Comparison of ENCODE assay signal across 13 mouse cellular contexts in the genomic region with DNA sequence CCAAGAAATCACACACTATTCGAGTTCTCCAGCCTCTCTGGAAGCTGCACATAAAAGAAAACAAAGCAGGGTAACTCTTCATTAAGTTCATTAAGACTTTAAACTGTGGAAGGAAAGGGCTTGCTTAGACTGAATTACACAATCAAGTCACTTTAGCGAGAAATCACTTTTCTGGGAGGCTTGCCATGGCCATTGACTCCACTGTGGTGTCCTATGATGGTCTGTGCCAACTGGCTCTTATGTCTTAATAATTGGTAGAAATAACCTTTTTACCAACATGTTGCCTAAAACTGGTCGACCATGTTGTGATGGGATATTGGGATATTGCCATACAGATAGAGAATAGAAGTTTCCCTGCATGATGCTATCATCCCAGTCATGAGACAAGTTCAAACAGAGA. TPM values are rescaled to one million over a fixed set of nuclear protein-coding genes. Genes with fewer than 3 reads are reported as not detected.
DNase-seq lines count a peak whose midpoint lies in the region; ATAC-seq and TF ChIP-seq lines count a peak whose summit lies in the region.
"Had no signal": no experiment of that assay in that cellular context is flagged by ENCODE, and none has a peak within 500 bp of the region (broad histone marks: within the 10 kb centered on the region; RNA-seq: fewer than 3 reads in every experiment).

No protein-coding gene starts in this region.

- H3K4me2 ChIP-seq in forebrain, embryonic 16.5 days (ENCODE audit: low read length), result no peak overlapping the region
- H3K4me2 ChIP-seq in forebrain, postnatal 0 days (ENCODE audit: low read depth), result no peak overlapping the region
- H3K4me2 ChIP-seq: heart, embryonic 13.5 days had no signal

- H3K4me1 ChIP-seq in forebrain, embryonic 16.5 days (replicated peaks; ENCODE audit: control insufficient read depth, insufficient read depth, low read length), result peaks cover 12% of the 10 kb centered on the region
- H3K4me1 ChIP-seq in forebrain, postnatal 0 days (ENCODE audit: insufficient read depth), result no peaks in the 10 kb centered on the region; the same call in 1 of the 2 replicates
- H3K4me1 ChIP-seq: heart, embryonic 13.5 days had no signal

- H3K4me3 ChIP-seq in forebrain, embryonic 16.5 days (replicated peaks; ENCODE audit: low read length), result no peak overlapping the region
- no peak overlapping the region for H3K4me3 ChIP-seq in forebrain, postnatal 0 days (ENCODE audit: low read depth, low read length)
- H3K4me3 ChIP-seq: heart, embryonic 13.5 days had no signal

- ATAC-seq in forebrain, embryonic 16.5 days, result 0 out of 2 replicates have a peak, but pooled peaks have one; percentile 29
- ATAC-seq in forebrain, postnatal 0 days, result no peak
- peak; percentile 34; the same call in 1 of the 2 replicates for ATAC-seq in granulocyte monocyte progenitor cell, adult 5-6 weeks (replicated peaks; ENCODE audit: poor library complexity, severe bottlenecking)
- ATAC-seq: CD4-positive, CD25-positive, alpha-beta regulatory T cell, adult 4 months had no signal

- H3K9ac ChIP-seq in forebrain, embryonic 16.5 days (replicated peaks; ENCODE audit: low read depth, low read length), result no peak overlapping the region
- H3K9ac ChIP-seq in forebrain, postnatal 0 days, result no peak overlapping the region
- H3K9ac ChIP-seq: heart, embryonic 13.5 days had no signal

- no peak for TF ChIP-seq CTCF in forebrain, postnatal 0 days (IDR thresholded peaks at IDR 0.05; ENCODE audit: low read depth)

- no peaks in the 10 kb centered on the region for H3K36me3 ChIP-seq in forebrain, embryonic 16.5 days (ENCODE audit: control insufficient read depth, insufficient read depth)
- no peaks in the 10 kb centered on the region for H3K36me3 ChIP-seq in forebrain, postnatal 0 days (ENCODE audit: insufficient read depth)
- H3K36me3 ChIP-seq: heart, embryonic 13.5 days had no signal

- DNase-seq in forebrain, postnatal 0 days, result no peak
- DNase-seq in left cerebral cortex, postnatal 4 days, result peak; percentile 22
- no peak for DNase-seq in left cerebral cortex, postnatal 10 days (ENCODE audit: extremely low spot score in 1 of 2, low spot score in 2 of 2)
- DNase-seq in lung, postnatal 25 days (ENCODE audit: low spot score), result peak; percentile 20
- no peak for DNase-seq in right cerebral cortex, postnatal 25 days
- no peak for DNase-seq in layer of hippocampus, adult 18-20 months (ENCODE audit: low spot score in 2 of 2)

- no peaks in the 10 kb centered on the region for H3K27me3 ChIP-seq in forebrain, embryonic 16.5 days (replicated peaks; ENCODE audit: control insufficient read depth, insufficient read depth, low read length)
- no peaks in the 10 kb centered on the region for H3K27me3 ChIP-seq in forebrain, postnatal 0 days (ENCODE audit: insufficient read depth, low read length)
- H3K27me3 ChIP-seq: heart, embryonic 13.5 days; Patski had no signal

- WGBS in forebrain, embryonic 16.5 days, result 29% methylated on average over 3 of the region's 3 CpGs
- 35% methylated on average over 3 of the region's 3 CpGs for WGBS in forebrain, postnatal 0 days

- intact Hi-C loops in left cerebral cortex, postnatal 4 days (cut with DNase I), result no loop called here
- intact Hi-C loops in left cerebral cortex, postnatal 10 days (cut with DNase I), result no loop called here

- H3K9me3 ChIP-seq in forebrain, embryonic 16.5 days (ENCODE audit: control insufficient read depth, low read length), result no peaks in the 10 kb centered on the region
- no peaks in the 10 kb centered on the region for H3K9me3 ChIP-seq in forebrain, postnatal 0 days (ENCODE audit: low read length)

- H3K27ac ChIP-seq in forebrain, embryonic 16.5 days (ENCODE audit: low read length), result no peak overlapping the region
- H3K27ac ChIP-seq in forebrain, postnatal 0 days (ENCODE audit: low read depth, low read length), result no peak overlapping the region
- H3K27ac ChIP-seq: heart, embryonic 13.5 days; layer of hippocampus, adult 2 months had no signal

RNA-seq across cellular contexts. Expression of a gene that starts 1.5 kb away (rescaled TPM):
- 1.8 and 4.7 TPM in 2 replicates for polyA plus RNA-seq in forebrain, embryonic 16.5 days (2015; fragmentation: Nextera tagmentation; extraction: Ambion mirVana)
- total RNA-seq in forebrain, postnatal 0 days (2014; rRNA removed), result 3.2 and 4.3 TPM in 2 replicates
- polyA plus RNA-seq in forebrain, postnatal 0 days (2015; fragmentation: Nextera tagmentation; extraction: Ambion mirVana), result 1.0 and 1.9 TPM in 2 replicates
- 10 to 100 TPM in 1 of 2 experiments, 1 to 10 TPM in 1; 9.3 to 15.8 TPM for total RNA-seq in left cerebral cortex, postnatal 4 days (2021)
- total RNA-seq in left cerebral cortex, postnatal 10 days (2021), result 1 to 10 TPM; 7.4 to 9.7 TPM
- not detected in 2 replicates for total RNA-seq in granulocyte monocyte progenitor cell, adult 5-6 weeks (2014; fragmentation: Nextera tagmentation)
- total RNA-seq in granulocyte monocyte progenitor cell, adult 5-6 weeks (2017), result not detected in 2 replicates
- 10 to 100 TPM in 1 of 2 experiments, 1 to 10 TPM in 1; 6.6 to 10.6 TPM for total RNA-seq in layer of hippocampus, adult 18-20 months (2021)
- polyA plus RNA-seq: CD4-positive, CD25-positive, alpha-beta regulatory T cell, adult 4 months; limb, embryonic 11.5 days had no signal

Comparison
In these comparisons a context has a peak if more than half of its experiments do, and no peak if none do; other contexts are left out.
1. DNase-seq: peak in left cerebral cortex, postnatal 4 days (single experiment) and lung, postnatal 25 days (single experiment); none in forebrain, postnatal 0 days (single experiment), left cerebral cortex, postnatal 10 days (0 of 2), right cerebral cortex, postnatal 25 days (single experiment) and layer of hippocampus, adult 18-20 months (0 of 2).